Mouse (Mus musculus) hindbrain, postnatal 0 days (tissue): ENCODE measurements around the gene Nav2. TPM values are rescaled to one million over a fixed set of nuclear protein-coding genes. Genes with fewer than 3 reads are reported as not detected.
A peak's percentile ranks its signal among the peaks of the same experiment; 100 is the strongest.

ENCODE experiments used
- ATAC-seq: fragments of 200-750 bp; cut with Nextera tagmentation; 2 replicates; pipeline ENCODE4 v1.8.0; 2017; ENCODE audit warnings: mild to moderate bottlenecking, moderate TSS enrichment, moderate library complexity
- DNase-seq: peaks from one replicate; pipeline ENCODE4 v3.0.0-alpha.2; 2015; ENCODE audit warnings: low spot score
- H3K27ac ChIP-seq: fragments of 300-500 bp; sonication (generic); 2 replicates; pipeline ENCODE4 v1.5.1; 2014; ENCODE audit warnings: mild to moderate bottlenecking
- H3K27me3 ChIP-seq: fragments of 300-500 bp; sonication (generic); 2 replicates; pipeline ENCODE4 v1.6.1; 2014; ENCODE audit warnings: low read length, mixed read lengths; ENCODE audit not compliant: insufficient read depth
- H3K36me3 ChIP-seq: fragments of 300-500 bp; sonication (generic); 2 replicates; pipeline ENCODE4 v1.6.1; 2014; ENCODE audit warnings: low read length, mixed read lengths; ENCODE audit not compliant: insufficient read depth
- H3K4me1 ChIP-seq: fragments of 300-500 bp; sonication (generic); 2 replicates; pipeline ENCODE4 v1.6.1; 2014; ENCODE audit warnings: antibody characterized with exemption, low read length, mixed read lengths; ENCODE audit not compliant: insufficient read depth
- H3K4me2 ChIP-seq: fragments of 300-500 bp; sonication (generic); 2 replicates; pipeline ENCODE4 v1.6.1; 2014; ENCODE audit warnings: low read depth, mild to moderate bottlenecking, low read length, moderate library complexity, mixed read lengths
- H3K4me3 ChIP-seq: fragments of 300-500 bp; sonication (generic); 2 replicates; pipeline ENCODE4 v1.5.1; 2014; ENCODE audit warnings: low read length
- H3K9ac ChIP-seq: fragments of 300-500 bp; sonication (generic); replicated peaks from 2 replicates; pipeline ENCODE4 v1.6.1; 2014; ENCODE audit warnings: mild to moderate bottlenecking, low read length, moderate library complexity, mixed read lengths
- H3K9me3 ChIP-seq: fragments of 300-500 bp; sonication (generic); 2 replicates; pipeline ENCODE4 v1.6.1; 2016; ENCODE audit warnings: low read length, mixed read lengths
- CTCF ChIP-seq: IDR thresholded peaks from 2 replicates; pipeline ENCODE4 v1.5.1; 2016; ENCODE audit warnings: antibody characterized with exemption, control low read depth, low read depth
- WGBS: fragments of 180-500 bp; shearing (Covaris S2); extraction: QIAGEN DNeasy Blood & Tissue Kit; methylation state at CpG from one replicate; pipeline ENCODE4 v1.1.7; 2014; 5-methylcytosine and 5-hydroxymethylcytosine counted together
- polyA plus RNA-seq: library from polyadenylated mRNA; unstranded; fragments of >200 nt; fragmentation: Nextera tagmentation; extraction: Ambion mirVana; gene quantifications from 2 replicates; pipeline ENCODE4 v1.2.1, GENCODE M21; 2015
- total RNA-seq: library from RNA; depleted of rRNA; stranded (reverse); fragments of >200 nt; gene quantifications from 2 replicates; pipeline ENCODE4 v1.2.3, GENCODE M21; 2014

Nav2 gene
- total and polyA plus RNA-seq, 2 experiments from 2014 or later = 20.1 to 64.7 TPM

GRCm38 (mm10) chr7:48896051-48896450, 12.5 kb upstream of the Nav2 start:
- DNase-seq (no peak), ATAC-seq (no peak)
- Histone ChIP-seq H3K9me3 (no peaks in the 10 kb centered on the region), H3K9ac (no peak overlapping the region), H3K4me1 (peaks cover 6% of the 10 kb centered on the region; the same call in 1 of the 2 replicates), H3K4me2 (no peak overlapping the region), H3K4me3 (no peak overlapping the region), H3K27me3 (no peaks in the 10 kb centered on the region), H3K27ac (no peak overlapping the region), H3K36me3 (no peaks in the 10 kb centered on the region)
- WGBS = 89% methylated on average over 4 of the region's 4 CpGs
- TF ChIP-seq CTCF = no peak

DNA sequence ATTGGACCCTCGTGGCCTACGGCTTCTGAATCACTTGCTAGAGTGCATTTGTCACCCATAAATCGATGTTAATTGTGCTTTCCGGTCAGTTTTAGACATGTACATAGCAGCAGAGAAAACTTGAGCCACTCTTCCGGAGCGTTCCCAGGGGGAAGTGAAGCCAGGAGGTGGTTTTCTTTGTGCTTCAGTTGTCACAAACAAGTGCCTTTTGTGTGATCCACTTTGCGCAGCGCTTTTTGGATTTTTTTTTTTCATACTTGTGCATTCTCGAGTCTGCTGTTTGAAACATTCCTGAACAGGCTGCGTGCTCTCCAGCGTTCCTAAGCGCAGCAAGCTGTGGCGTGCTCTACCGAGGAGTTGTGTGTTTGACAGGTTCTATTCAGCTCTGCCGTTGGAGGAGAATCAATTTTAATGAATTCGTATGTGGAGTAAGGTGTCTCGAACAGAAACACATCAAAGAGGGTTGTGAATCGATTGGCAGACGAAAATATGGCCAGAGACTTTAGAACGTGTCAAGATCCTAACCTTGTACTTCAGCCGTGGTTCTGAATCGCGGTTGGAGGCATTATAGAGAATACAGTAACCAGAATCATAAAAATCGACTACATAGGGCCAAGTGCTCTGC, 10.9 kb upstream of the Nav2 start:
- Histone ChIP-seq H3K36me3 (no peaks in the 10 kb centered on the region), H3K9me3 (no peaks in the 10 kb centered on the region), H3K27ac (no peak overlapping the region), H3K4me1 (peaks cover 6% of the 10 kb centered on the region; the same call in 1 of the 2 replicates), H3K27me3 (no peaks in the 10 kb centered on the region), H3K4me2 (peak overlapping the region; percentile 23; the same call in 1 of the 2 replicates), H3K4me3 (no peak overlapping the region), H3K9ac (no peak overlapping the region)
- WGBS = 20% methylated on average over 24 of the region's 24 CpGs
- peak; percentile 16; the same call in 1 of the 2 replicates for ATAC-seq
- no peak for TF ChIP-seq CTCF
- DNase-seq = peak; percentile 53

DNA sequence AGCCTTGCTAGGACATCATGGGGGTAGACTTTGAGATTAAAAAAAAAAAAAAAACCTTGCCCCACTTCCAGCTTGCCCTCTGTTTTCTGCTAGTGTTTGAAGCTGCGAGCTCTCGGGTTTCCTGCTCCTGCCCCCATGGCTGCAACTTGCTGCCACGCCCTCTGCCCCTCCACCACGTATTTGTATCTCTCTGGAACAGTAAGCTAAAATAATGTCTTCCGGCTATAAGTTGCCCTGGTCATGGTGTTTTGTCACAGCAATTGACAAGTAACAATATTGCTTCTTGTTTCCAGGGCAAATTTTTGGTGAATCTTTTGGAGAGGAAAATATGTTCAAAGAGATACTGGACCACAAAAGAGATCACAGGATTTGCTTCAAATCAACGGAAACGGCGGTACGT, 10.1 kb upstream of the Nav2 start:
- Histone ChIP-seq H3K9me3 (no peaks in the 10 kb centered on the region), H3K4me3 (no peak overlapping the region), H3K4me1 (peaks cover 6% of the 10 kb centered on the region; the same call in 1 of the 2 replicates), H3K27ac (no peak overlapping the region), H3K27me3 (no peaks in the 10 kb centered on the region), H3K9ac (no peak overlapping the region), H3K36me3 (no peaks in the 10 kb centered on the region), H3K4me2 (no peak overlapping the region)
- ATAC-seq (no peak), DNase-seq (no peak)
- 65% methylated on average over 9 of the region's 9 CpGs for WGBS
- TF ChIP-seq CTCF = no peak

DNA sequence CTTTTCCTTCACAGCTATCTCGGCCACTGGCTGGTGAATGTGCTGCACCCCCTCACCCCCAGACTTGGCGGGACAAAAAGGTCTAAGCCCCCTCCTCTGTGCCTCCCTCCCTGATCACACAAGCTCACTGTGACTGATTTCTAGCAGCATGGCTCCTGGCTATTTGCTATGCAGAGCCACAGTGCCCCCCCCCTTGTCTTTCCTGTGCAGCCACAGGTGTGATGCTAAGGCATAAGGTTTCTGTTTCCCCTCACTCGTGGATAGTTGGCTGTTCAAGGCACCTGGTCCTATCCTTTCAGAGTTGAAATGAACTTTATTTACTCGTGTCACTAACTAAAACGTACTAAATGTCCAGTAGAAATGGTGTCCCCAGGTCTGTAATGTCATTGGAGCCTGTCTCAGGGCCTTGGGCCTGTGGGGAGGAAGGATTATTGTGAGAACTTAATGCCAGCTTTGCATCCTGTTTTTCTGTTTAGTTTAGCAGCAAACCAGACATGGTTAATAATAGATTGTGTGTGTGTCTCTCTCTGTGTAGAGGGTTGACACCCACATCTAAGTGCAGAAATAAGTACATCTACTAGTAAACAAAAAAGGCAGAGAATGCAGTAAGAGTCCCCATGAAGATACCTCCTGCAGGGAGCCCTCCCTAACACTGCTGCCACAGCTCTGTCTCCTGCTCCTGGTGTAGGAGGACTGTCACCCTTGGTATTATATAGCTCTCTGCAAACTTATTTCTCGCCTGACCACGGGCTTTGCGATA, 7.9 kb upstream of the Nav2 start:
- no peak overlapping the region for H3K27ac ChIP-seq
- no peak overlapping the region for H3K4me3 ChIP-seq
- H3K36me3 ChIP-seq = no peaks in the 10 kb centered on the region
- no peaks in the 10 kb centered on the region for H3K9me3 ChIP-seq
- TF ChIP-seq CTCF = no peak
- H3K4me2 ChIP-seq = no peak overlapping the region
- no peaks in the 10 kb centered on the region for H3K27me3 ChIP-seq
- no peak overlapping the region for H3K9ac ChIP-seq
- peaks cover 6% of the 10 kb centered on the region; the same call in 1 of the 2 replicates for H3K4me1 ChIP-seq
- WGBS = 69% methylated on average over 8 of the region's 8 CpGs
- ATAC-seq (no peak), DNase-seq (no peak)

DNA sequence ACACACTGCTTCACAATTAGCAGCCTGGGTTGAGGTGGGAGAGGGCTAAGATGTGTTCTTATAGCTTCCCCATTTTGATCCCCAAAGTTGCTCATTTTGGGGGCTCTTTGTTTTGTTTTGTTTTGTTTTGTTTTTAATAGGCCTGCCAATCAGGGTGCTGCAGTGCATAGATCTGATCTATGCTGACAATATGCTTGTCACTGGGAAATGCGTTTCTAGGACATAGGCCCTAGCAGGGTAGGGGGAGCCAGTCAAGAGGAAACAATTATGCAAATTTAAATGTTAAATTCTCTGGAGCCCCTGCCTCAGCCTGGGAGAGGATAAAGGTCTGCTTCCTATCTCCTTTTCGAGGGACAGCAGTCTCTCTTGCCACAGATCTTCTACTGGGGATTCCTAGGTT, 6.1 kb upstream of the Nav2 start:
- Histone ChIP-seq H3K4me2 (no peak overlapping the region), H3K36me3 (no peaks in the 10 kb centered on the region), H3K27ac (no peak overlapping the region), H3K4me1 (peaks cover 3% of the 10 kb centered on the region; the same call in 1 of the 2 replicates), H3K9me3 (no peaks in the 10 kb centered on the region), H3K9ac (no peak overlapping the region), H3K27me3 (no peaks in the 10 kb centered on the region), H3K4me3 (no peak overlapping the region)
- WGBS = 29% methylated on average over 2 of the region's 2 CpGs
- no peak for DNase-seq
- no peak for ATAC-seq
- no peak for TF ChIP-seq CTCF

DNA sequence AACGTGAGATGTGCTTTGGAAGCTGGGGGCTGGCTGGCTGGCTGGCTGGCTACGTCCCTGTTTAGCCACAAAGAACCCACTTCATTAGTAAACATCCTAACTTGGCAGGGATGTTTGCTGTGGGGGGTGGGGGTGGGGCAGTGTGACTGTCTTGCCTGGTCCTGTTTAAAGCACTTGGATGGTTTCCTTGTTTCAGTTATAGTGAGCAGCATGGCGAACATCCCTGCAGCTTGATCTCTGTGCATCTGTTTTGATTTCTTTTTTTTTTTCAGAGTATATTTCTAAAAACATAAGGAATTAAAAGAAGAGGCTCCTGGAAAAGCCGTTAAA, 791 bp downstream of the Nav2 start:
- DNase-seq (peak; percentile 45), ATAC-seq (peak; percentile 71; the same call in 1 of the 2 replicates)
- Histone ChIP-seq H3K4me2 (no peak overlapping the region), H3K9me3 (no peaks in the 10 kb centered on the region), H3K27me3 (no peaks in the 10 kb centered on the region), H3K4me1 (peaks cover 7% of the 10 kb centered on the region), H3K27ac (no peak overlapping the region), H3K36me3 (no peaks in the 10 kb centered on the region), H3K9ac (no peak overlapping the region), H3K4me3 (no peak overlapping the region)
- 42% methylated on average over 4 of the region's 4 CpGs for whole genome bisulfite sequencing
- TF ChIP-seq CTCF = no peak

DNA sequence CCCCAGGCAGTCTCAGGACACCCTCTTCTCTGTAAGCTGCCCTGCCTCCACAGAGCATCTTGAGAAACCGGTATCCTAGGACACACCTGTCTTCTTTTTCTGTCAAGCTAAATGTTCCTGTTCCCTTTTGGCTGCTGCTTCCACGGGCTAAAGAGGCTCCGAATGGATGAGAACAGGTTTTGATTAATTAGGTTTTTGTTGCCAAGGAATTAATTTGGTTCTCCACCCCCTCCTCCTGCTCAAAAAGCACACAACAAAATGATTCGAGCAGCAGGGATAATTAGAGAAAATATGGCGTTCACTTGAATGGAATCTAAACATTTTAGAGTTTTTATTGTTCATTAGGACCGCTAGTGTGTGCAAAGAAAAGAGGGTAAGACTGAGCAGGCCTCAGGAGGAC, 1.8 kb downstream of the Nav2 start:
- Histone ChIP-seq H3K4me3 (no peak overlapping the region), H3K27me3 (no peaks in the 10 kb centered on the region), H3K27ac (peak overlapping the region; percentile 5; the same call in 1 of the 2 replicates), H3K4me2 (no peak overlapping the region), H3K4me1 (peaks cover 7% of the 10 kb centered on the region), H3K9me3 (no peaks in the 10 kb centered on the region), H3K36me3 (no peaks in the 10 kb centered on the region), H3K9ac (no peak overlapping the region)
- WGBS = 31% methylated on average over 6 of the region's 6 CpGs
- no peak for TF ChIP-seq CTCF
- DNase-seq = peak; percentile 49
- no peak for ATAC-seq
